Mouse (Mus musculus): Measurements from ENCODE around the gene Lhfpl2.

DNA sequence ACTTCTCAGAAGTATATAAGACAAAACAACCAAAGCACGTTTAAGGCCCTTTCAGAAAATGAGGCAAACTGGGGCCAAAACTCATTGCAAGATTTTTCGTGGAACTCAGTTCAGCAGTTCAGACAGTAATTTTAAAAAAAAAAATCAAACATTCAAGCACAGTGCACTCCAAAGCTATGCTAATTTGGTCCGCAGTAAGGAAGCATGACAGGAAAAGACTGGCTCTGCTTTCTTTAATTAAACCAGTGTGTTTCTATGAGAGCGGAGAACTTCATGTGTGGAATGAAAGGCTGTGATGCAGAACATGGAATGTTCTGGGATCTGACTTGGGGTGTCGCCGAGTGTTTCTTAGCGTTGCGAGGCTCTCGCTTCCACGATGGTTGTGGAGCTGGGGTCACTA is 28.4 kb upstream of the Lhfpl2 start:
- no peak for TF ChIP-seq EP300 (IDR thresholded peaks at IDR 0.05; ENCODE audit: low read depth)
- TF ChIP-seq CTCF (IDR thresholded peaks at IDR 0.05; ENCODE audit: low read depth) = no peak
